Mouse (Mus musculus): ENCODE data around the gene Pdzrn3.

Pdzrn3 gene

GRCm38 (mm10) chr6:101377167-101377934 is at the start of gene Pdzrn3:
Pdzrn3 (minus strand) TSS chr6:101377897.
- in situ Hi-C loops (cut with MboI, MseI), result no loop called here

- in situ Hi-C loops (cut with MboI, MseI), result no loop called here
Observed at GRCm38 (mm10) chr6:101427296-101427695, 49.6 kb upstream of the Pdzrn3 start.

GRCm38 (mm10) chr6:101426301-101426700 is 48.6 kb upstream of the Pdzrn3 start:
- in situ Hi-C loops (cut with MboI, MseI), result no loop called here

GRCm38 (mm10) chr6:101422084-101422954 is 44.6 kb upstream of the Pdzrn3 start:
- in situ Hi-C loops (cut with MboI, MseI), result no loop called here

- in situ Hi-C loops (cut with MboI, MseI), result no loop called here
Observed at GRCm38 (mm10) chr6:101418213-101418612, 40.5 kb upstream of the Pdzrn3 start.

GRCm38 (mm10) chr6:101411701-101412100 is 34.0 kb upstream of the Pdzrn3 start:
- in situ Hi-C loops (cut with MboI, MseI), result no loop called here

GRCm38 (mm10) chr6:101411064-101411463 is 33.4 kb upstream of the Pdzrn3 start:
- in situ Hi-C loops (cut with MboI, MseI), result no loop called here

- in situ Hi-C loops (cut with MboI, MseI), result no loop called here
Observed at GRCm38 (mm10) chr6:101396711-101397110, 19.0 kb upstream of the Pdzrn3 start.

- in situ Hi-C loops (cut with MboI, MseI), result no loop called here
Observed at GRCm38 (mm10) chr6:101395908-101396307, 18.2 kb upstream of the Pdzrn3 start.

- in situ Hi-C loops (cut with MboI, MseI), result no loop called here
Observed at GRCm38 (mm10) chr6:101392801-101393117, 15.1 kb upstream of the Pdzrn3 start.

- in situ Hi-C loops (cut with MboI, MseI), result no loop called here
Observed at GRCm38 (mm10) chr6:101392107-101392800, 14.6 kb upstream of the Pdzrn3 start.

- in situ Hi-C loops (cut with MboI, MseI), result no loop called here
Observed at GRCm38 (mm10) chr6:101385490-101385889, 7.8 kb upstream of the Pdzrn3 start.

- in situ Hi-C loops (cut with MboI, MseI), result no loop called here
Observed at GRCm38 (mm10) chr6:101384958-101385357, 7.3 kb upstream of the Pdzrn3 start.

GRCm38 (mm10) chr6:101384476-101384875 is 6.8 kb upstream of the Pdzrn3 start:
- in situ Hi-C loops (cut with MboI, MseI), result no loop called here

- in situ Hi-C loops (cut with MboI, MseI), result no loop called here
Observed at GRCm38 (mm10) chr6:101382891-101383290, 5.2 kb upstream of the Pdzrn3 start.

- in situ Hi-C loops (cut with MboI, MseI), result no loop called here
Observed at GRCm38 (mm10) chr6:101379546-101379945, 1.8 kb upstream of the Pdzrn3 start.

GRCm38 (mm10) chr6:101377935-101378609 is 375 bp upstream of the Pdzrn3 start:
- in situ Hi-C loops (cut with MboI, MseI), result no loop called here

- in situ Hi-C loops (cut with MboI, MseI), result no loop called here
Observed at GRCm38 (mm10) chr6:101376511-101377166, 1.1 kb downstream of the Pdzrn3 start.

GRCm38 (mm10) chr6:101376049-101376448 is 1.6 kb downstream of the Pdzrn3 start:
- in situ Hi-C loops (cut with MboI, MseI), result no loop called here

GRCm38 (mm10) chr6:101374721-101375120 is 3.0 kb downstream of the Pdzrn3 start:
- in situ Hi-C loops (cut with MboI, MseI), result no loop called here

GRCm38 (mm10) chr6:101374186-101374585 is 3.5 kb downstream of the Pdzrn3 start:
- in situ Hi-C loops (cut with MboI, MseI), result no loop called here
